Mouse (Mus musculus): Measurements from ENCODE around the gene Cenpj.

The Cenpj gene

DNA sequence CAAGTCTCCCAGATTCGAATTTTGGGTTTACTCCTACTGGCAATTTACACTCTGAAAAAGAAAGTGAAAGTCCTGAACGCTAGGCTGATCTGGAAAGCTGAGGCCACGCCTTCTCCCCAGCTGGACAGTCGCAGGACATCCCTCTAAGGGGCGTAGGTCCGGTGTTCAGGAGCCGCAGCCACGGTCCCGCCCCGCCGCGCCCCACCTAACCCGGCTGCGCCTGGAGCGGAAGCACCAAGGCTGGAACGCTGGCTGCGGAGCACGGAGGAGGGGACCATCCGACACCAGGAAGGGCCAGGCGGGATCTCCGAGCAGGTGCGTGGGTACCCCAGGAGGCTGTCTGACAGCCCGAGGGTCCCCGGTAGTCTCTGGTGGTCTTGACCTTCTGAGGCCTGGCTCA is at the start of gene Cenpj, which contains the start of gene Parp4:
Gene Cenpj (minus strand): TSS at position 10 of the 400 bp plus-strand sequence.
Gene Parp4 (plus strand): TSS at position 204 of the 400 bp plus-strand sequence.
- peak; percentile 78 for DNase-seq (ENCODE audit: low read depth, low spot score)

DNA sequence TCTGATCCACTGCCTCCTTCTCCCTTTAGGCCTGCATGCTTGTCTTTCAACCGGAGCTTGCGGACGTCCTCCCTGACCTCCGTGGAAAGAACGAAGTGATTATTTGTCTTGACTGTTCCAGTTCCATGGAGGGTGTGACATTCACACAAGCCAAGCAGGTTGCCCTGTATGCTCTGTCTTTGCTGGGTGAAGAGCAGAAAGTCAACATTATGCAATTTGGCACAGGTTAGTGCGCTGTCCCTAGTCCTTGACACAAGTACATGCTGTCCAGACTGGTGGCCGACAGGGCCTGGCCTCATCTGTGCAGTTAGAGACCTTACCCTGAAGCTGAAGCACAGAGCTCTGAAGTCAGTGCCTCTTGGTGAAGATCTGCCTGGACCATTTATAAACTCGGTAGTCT is 45.2 kb upstream of the Cenpj start:
- DNase-seq (ENCODE audit: low read depth, low spot score) = no peak

DNA sequence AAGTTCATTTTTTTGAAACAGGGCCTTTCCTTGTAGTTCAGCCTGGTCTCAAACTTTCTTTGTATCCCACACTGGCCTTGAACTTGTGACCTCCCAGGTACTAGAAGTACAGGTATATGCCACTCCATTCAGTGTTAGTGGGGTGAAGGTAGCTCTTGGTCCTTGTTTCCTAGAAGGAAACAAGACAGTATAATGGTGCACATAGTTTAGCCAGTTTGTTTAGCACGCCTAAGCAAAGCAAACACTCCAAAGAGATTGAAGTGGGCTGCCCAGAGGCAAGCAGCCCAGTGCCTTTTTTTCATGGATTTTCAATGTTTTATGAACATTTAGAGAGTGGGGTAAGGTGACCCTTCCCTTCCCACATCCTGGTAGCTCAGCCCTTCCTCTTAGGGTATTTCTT is 42.2 kb upstream of the Cenpj start:
- DNase-seq (ENCODE audit: low read depth, low spot score) = no peak

DNA sequence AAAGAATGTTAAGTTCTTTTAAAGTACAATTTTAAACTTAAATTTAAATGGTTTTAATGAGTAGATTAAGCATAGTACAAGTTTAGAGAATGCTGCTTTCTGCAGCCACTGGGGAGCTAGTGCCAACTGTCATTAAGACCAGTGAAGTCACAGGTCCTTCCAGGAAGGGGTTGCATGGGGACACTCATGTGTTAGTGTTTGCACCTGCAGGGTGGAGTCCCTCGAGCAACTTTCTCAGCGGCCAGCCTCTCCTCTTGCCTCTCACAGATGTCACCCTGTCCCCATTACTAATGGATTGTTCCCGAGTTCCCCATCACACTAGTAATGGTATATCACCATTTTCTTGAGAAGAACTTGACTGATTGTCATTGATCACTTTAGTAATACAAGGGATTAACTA is 38.0 kb upstream of the Cenpj start:
- DNase-seq (ENCODE audit: low read depth, low spot score) = no peak

DNA sequence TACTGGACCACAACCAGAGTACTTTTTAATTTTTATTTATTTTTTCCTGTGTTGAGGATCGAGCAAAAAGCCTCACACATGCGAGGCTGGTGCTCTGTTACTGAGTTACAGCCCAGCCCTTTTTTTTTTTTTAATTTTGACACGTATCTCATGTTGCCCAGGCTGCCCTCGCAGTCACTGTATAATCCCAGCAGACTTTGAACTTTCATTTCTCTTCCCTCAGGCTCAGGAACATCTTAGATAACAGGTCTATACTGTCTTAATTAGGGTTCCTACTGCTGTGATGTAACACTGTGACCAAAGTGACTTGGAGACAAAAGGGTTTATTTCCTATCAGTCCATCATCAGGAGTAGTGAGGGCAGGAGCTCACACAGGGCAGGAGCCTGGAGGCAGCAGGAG is 29.9 kb upstream of the Cenpj start:
- no peak for DNase-seq (ENCODE audit: low read depth, low spot score)

DNA sequence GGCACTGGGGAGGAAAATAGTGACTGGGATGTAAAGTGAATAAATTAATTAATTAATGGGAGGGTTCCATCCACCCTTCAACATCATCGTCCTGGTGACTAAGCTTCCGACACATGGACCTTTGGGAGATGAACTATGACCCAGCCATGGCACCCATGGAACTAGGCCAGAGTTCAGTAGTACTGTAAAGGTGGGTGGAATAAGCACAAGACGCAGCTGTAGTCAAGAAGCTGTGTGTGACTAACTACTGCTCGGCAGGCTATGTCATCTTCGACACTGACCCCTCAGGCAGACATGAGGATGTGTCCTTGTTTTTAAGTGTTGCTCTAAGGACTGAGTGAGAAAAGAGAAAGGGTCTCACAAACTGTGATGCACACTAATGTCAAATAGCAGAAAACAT is 29.2 kb upstream of the Cenpj start:
- no peak for DNase-seq (ENCODE audit: low read depth, low spot score)

DNA sequence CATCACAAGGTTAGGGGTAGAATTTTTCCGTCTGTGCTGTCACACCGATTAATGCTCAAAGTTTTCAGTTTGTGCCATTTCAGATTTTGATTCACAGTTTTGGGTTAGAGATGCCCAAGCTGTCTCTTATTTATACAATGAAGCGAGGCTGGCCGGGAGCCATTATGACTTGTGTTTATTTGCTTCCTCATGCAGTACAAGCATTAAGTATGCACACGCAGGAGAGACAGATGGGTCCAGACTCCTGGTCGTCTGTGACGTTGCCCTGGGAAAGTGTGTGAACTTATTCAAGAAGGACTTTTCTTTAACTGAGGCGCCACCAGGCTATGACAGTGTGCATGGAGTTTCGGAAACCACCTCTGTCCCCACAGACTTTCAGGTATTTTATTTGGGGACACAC is 26.8 kb upstream of the Cenpj start:
- DNase-seq (ENCODE audit: low read depth, low spot score) = no peak

DNA sequence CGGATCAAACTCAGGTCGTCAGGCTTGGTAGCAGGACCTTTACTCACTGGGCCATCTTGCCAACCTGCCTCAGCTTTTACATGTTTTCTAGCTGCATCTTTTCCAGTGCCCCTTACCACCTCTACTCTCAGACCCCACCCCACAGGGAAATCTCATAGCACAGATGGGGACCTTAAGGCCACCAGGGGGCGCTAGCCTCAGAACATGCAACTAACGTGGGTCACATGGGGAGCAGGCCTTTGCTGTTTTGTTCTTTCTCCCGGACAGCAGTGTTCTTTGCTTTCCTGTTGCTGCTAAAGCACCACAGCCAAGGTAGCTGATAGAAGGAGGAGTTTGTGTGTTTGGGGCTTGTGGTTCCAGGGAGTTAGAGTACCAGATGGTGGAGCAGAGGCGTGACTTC is 23.5 kb upstream of the Cenpj start:
- DNase-seq (ENCODE audit: low read depth, low spot score) = peak; percentile 41

DNA sequence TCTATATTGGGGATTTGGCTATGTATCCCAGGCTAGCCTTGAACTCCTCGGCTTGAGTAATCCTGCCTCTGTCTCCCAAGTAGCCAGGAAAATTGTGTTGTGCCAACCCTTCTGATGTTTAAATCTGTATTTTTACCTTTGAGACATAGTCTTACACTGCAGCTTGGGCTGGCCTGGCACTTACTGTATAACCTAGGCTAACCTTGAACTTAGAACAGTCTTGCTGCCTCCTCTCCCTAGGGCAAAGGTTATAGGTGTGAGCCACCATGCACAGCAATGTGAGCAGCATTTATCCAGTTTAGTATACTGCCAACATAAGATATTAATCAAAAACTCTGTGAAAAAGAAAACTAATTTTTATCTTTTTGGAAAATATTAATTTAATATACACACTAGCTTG is 19.6 kb upstream of the Cenpj start:
- no peak for DNase-seq (ENCODE audit: low read depth, low spot score)

DNA sequence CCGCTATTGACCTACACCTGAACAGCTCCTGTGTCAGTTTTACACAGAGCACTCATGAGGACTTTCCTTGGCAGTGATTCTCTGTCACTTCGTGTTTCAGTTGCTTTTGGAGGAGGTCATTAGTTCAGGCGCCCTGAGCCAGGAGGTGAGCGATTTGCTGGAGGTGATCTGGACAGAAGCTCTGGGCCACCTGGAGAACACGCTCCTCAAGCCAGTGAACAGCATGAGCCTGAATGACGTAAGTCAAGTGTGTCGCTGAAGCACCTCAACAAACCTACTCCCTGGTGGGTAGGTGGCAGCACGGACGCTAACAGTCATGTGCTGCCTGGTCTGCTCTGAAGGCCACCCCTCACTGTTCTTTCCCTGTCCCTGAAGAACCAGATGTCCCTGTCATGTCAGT is 17.0 kb upstream of the Cenpj start:
- DNase-seq (ENCODE audit: low read depth, low spot score) = no peak

DNA sequence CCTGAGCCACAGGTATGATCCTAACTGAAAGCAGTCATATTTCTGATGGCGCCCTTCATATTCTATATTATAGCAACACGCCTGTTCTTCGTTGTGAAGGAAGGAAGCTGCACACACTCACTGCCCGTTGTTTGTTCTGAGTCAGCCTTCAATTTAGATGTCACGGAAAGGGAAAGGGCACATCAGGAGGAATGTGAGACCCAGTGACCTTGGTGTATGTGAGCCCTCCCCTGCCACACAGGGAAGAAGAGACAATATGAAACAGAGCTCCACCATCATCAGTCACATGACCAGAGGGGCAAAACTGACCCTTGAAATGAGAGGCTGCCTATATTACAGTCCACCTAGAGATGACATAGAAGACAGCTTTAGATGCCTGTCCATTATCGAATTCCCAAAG is 7.1 kb upstream of the Cenpj start:
- DNase-seq (ENCODE audit: low read depth, low spot score) = no peak

DNA sequence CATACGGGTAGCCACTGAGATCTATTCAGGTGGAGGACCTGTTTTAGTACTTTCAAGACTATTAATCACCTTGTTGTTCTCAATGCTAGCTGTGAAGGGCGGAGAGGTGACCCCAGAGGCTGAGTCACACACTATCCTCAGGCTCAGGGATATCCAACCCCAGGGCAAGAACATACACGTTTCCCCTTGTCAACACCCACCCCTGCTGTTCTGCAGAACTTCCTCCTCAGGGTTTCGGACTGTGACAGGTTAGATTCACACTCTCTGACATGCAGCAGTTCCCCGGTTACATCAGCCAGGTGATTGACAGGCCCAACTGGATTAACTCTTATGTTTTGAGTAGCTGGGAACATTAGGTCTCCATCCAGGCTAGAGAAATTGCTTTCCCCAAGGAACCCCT is 5.9 kb upstream of the Cenpj start:
- DNase-seq (ENCODE audit: low read depth, low spot score) = no peak

DNA sequence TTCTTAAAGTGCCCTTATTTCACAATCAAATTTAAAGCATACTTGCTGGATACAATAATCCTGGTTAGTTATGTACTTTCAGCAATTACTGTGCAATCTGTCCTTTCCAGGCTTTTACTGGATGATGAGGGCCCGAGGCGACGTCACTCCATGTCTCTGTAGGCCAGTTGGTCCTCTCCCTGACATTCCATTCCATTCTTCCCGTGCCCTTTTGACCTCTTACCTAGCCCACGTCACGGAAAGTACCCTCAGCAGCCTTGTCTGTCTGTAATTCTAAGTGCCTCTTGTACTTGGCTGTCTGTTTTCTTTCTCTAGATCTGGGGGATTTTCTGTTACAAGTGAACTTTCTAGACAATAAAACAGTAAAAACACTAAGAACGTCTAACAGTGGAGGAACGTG is 3.8 kb upstream of the Cenpj start:
- no peak for DNase-seq (ENCODE audit: low read depth, low spot score)

DNA sequence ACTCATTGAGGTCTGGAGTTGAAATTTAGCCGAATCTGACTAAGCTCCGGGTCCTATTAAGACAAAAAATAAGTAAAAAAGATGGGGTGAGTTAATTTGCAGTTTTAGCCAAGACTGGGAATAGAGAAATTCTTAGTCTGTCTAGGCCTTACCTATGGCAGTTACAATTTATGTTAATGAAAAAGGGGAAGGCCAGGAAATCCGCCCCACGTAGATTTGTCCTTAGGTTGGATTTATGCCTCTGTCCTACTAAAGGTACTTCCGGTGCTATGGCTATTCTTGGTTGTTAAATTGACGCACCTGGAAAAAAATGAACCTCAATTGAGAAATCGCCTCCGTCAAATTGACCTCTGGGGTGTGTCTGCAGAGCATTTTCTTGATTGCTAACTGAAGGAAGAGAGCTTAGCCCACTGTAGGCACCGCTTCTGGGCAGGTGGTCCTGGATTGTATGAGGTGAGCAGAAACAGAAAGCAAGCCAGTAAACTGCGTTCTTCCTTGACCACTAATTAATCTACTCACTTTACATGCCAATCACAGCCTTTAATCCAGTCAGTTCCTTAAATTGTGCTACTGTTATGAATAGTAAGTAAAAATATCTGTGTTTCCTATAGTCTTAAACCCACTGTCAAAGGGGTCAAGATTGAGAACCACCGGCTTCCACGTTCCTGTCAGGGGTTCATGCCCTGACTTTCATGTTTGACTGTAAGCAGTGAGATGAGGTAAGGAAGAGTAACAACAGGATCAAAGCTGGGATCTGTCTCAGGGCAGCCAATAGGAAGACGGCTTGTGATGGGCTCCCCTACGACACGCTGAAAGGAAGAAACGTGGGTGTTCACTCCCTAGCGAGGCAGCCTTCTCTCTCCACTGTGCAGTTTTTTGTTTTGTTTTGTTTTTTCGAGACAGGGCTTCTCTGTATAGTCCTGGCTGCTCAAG is 1.0 kb upstream of the Cenpj start:
- DNase-seq (ENCODE audit: low read depth, low spot score) = no peak

DNA sequence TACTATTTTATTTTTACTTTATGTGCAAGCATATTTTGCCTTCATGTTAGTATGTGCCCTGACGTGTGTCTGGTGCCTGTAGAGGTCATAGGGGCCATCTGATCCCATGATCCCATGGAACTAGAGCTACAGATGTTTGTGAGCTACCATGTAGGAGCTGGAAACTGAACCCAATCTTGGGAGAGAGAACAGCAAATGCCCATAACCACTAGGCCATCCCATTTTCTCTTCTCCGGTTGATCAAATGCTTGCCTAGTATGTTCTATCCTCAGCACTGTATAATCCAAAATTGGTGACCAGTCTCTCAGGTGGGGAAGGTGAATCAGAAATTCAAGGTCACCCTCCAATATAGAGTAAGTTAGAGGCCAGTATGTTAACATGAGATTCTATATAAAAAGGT is 2.7 kb downstream of the Cenpj start:
- no peak for DNase-seq (ENCODE audit: low read depth, low spot score)

DNA sequence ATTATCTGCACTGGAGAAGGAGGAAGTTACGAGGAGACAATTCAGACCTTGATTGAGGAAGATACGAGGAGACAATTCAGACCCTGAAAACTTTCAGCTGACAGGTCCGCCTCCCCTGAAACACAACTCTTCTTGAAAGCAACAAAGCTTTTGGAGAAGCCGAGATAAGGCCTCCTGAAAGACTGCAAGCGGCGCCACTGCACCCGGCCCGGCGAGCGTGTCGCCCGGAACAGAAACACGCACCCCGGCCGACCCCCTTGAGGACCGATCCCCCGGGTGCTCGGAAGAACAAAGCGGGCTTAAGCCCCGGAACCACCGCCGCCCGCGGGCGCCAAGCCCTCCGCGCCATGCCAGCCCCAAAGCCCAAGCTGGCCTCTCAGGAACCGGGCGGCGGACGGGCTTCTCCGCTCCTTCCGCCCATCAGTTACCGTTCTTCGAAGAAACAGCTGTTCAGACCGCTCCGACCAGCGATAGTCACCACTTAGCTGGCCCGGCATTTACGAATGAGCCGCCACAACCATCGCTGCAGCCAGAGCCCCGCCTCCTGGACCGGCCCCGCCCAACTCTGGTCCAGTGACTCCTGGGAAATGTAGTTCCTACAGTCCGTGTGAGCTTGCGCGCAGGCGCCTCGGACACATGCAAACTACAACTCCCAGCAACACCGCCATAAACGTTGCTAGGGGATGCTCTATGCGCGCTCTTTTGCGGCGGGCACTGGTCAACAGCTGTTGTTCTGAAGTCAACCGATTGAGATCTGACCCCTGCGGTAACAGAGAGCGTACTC is 3.7 kb downstream of the Cenpj start:
- DNase-seq (ENCODE audit: low read depth, low spot score) = peak; percentile 94

DNA sequence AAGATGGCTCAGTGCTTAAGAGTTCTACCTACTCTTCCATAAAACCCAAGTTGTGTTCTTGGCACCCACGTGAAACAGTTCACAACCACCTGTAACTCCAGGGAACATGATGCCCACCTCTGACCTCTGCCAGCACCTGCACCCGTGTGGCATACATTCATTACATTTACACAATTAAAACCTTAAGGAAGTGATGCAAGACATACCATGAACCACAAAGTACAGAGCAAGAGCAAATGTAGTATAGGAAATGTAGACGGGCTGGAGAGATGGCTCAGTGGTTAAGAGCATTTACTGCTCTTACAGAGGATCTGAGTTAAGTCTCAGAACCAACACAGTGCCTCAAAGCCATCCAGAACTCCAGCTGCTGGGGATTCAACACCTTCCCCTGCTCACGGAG is 6.2 kb downstream of the Cenpj start:
- DNase-seq (ENCODE audit: low read depth, low spot score) = no peak

DNA sequence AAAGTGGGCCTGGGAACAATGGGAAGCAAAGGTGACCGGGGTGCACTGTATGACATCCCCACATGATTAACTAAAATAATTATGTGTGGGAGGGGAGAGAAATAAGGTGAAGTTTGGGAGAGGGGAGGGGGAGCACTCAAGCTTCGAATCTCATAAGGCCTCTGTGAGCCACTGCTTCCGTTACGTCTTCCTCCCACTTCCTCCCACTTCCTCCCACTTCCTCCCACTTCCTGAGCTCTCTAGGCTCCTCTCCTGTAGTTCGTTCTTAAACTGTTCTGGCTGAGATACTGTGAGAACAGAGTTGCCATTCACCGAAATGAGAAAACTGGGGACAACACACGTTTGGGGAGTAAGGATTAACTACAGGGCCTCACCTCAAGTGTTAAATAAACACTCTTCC is 7.7 kb downstream of the Cenpj start:
- DNase-seq (ENCODE audit: low read depth, low spot score) = no peak

DNA sequence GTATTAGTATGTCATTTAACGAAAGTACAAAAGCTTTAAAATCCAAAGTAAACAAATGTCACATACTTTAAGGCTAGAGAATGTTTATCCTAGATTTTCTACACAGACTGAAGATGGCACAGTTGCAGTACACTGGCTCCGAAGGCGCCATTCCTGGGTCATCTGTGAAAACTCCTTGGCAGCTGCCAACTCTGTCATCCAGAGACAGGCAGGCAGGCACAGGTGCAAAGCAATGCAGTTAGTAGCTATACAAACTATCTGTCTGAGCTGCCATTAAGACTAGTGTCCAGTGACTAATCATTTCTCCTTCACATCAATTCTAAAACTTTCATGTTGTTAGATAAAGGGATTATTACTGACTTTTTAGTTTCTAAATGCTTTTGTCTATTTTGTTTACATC is 16.1 kb downstream of the Cenpj start:
- DNase-seq (ENCODE audit: low read depth, low spot score) = no peak

DNA sequence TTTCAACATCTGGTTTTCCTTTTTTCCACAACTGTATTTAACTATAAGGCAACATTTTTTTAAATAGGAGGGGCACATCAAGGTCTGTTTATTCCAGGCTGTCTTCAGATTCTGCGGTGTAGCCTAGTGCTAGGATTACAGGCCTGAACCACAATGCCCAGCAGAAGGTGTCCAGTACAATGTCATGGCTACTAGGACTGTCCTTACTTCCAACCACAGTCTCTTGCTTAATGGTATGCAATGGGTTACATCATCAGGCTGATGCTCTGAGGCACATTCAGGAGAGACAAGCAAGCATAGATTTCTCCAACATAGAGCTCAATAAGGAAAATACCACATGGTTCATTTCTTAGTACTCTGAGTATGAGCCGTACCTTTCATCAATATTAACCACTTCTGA is 20.5 kb downstream of the Cenpj start:
- DNase-seq (ENCODE audit: low read depth, low spot score) = no peak

DNA sequence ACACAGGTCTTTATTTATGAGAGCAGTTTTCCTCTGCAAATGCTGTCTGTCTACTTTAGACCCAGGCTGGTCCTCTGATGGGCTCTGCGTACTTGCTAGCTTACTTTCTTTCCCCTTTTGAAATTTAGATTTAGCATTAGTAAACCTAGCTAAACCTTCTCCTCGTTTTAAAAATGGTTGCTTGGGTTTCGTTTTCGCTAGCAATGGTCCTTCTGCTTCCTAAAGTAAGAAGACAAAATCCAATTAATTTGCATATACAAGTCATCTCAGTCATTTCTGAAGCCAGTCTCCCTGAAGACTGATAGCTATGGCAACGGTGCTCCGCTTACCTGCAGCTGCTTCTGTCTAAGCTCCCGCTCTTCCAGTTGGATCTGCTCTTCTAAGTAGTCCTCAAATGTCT is 21.9 kb downstream of the Cenpj start:
- no peak for DNase-seq (ENCODE audit: low read depth, low spot score)

DNA sequence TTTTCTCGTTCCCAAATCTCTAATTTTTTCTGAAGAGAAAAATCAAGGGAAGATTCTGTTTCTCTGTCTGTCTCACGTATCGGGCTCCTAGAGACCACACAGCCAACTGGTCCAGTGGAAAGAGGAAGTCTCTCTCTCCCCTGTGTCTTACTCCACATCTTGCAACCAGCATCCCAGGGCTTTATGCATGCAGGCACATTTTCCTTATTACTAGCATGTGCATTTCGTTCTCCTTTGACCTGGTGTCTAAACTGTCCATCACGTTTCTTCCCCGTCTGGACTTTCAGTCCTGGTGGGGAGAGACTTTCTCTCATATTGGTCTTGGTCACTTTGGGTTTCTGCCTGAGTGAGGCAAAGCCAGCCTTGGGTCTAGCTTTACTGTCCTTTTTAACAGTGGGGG is 22.3 kb downstream of the Cenpj start:
- DNase-seq (ENCODE audit: low read depth, low spot score) = no peak

DNA sequence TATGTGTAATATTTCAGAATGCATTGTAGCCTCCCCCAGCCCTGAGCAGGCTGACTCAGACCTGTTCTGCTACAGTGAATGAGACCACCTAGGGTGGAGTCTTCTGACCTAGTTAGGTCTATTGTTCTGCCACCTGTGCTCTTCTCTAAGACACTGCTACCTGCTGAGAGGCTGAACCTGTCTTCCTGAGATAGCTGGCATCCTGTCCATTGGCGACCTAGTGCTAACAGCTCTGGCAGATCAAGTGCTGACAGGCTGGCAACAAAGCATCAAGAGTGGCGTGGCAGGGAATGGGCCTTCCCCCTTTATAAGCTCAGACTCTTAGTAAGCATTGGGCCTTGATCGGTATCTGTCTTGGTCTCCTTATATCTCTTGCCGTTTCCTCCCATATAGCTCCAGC is 24.3 kb downstream of the Cenpj start:
- no peak for DNase-seq (ENCODE audit: low read depth, low spot score)

Measured in c-Kit-negative CD71-positive TER-119-positive erythroid progenitor cells, embryonic 14.5 days (primary cell).